Mouse (Mus musculus) liver, adult 2 months (tissue): Measurements from ENCODE around the gene Thap3. TPM values are rescaled to one million over a fixed set of nuclear protein-coding genes. Genes with fewer than 3 reads are reported as not detected.

Experiments
- DNase-seq: peaks from one replicate; pipeline ENCODE4 v3.0.0-alpha.2; 2011; ENCODE audit warnings: low read depth, low spot score; ENCODE audit errors: extremely low read depth
- H3K27ac ChIP-seq: fragments of 200-500 bp; replicated peaks from 2 replicates; pipeline ENCODE4 v1.5.1; 2012; ENCODE audit warnings: low read depth, mild to moderate bottlenecking, control low read depth, inconsistent platforms, low read length; ENCODE audit not compliant: insufficient read depth
- H3K27me3 ChIP-seq: fragments of 200-500 bp; 2 replicates; pipeline ENCODE4 v1.6.1; 2012; ENCODE audit warnings: mild to moderate bottlenecking, moderate library complexity, low read length, inconsistent platforms; ENCODE audit not compliant: control insufficient read depth, insufficient read depth
- H3K36me3 ChIP-seq: fragments of 200-500 bp; 2 replicates; pipeline ENCODE4 v1.6.1; 2012; ENCODE audit warnings: low read length, inconsistent platforms; ENCODE audit not compliant: control insufficient read depth, insufficient read depth
- H3K4me1 ChIP-seq: fragments of 200-500 bp; 2 replicates; pipeline ENCODE4 v1.6.1; 2011; ENCODE audit warnings: low read length; ENCODE audit not compliant: control insufficient read depth, insufficient read depth
- H3K4me3 ChIP-seq: fragments of 200-500 bp; 2 replicates; pipeline ENCODE4 v1.5.1; 2011; ENCODE audit warnings: low read depth, mild to moderate bottlenecking, control low read depth, low read length, moderate library complexity; ENCODE audit not compliant: insufficient read depth
- H3K79me2 ChIP-seq: fragments of 200-500 bp; 2 replicates; pipeline ENCODE4 v1.6.1; 2012; ENCODE audit warnings: inconsistent platforms, mild to moderate bottlenecking, low read length, moderate library complexity; ENCODE audit not compliant: control insufficient read depth, insufficient read depth
- H3K9ac ChIP-seq: fragments of 200-500 bp; 2 replicates; pipeline ENCODE4 v1.6.1; 2012; ENCODE audit warnings: low read depth, mild to moderate bottlenecking, control low read depth, inconsistent platforms, low read length
- CTCF ChIP-seq: fragments of 200-500 bp; IDR thresholded peaks from 2 replicates; pipeline ENCODE4 v1.5.1; 2011; ENCODE audit warnings: low read depth, low read length, control low read depth
- POLR2A ChIP-seq: fragments of 200-500 bp; IDR thresholded peaks from 2 replicates; pipeline ENCODE4 v1.6.1; 2011; ENCODE audit warnings: low read length, control low read depth; ENCODE audit not compliant: insufficient read depth; ENCODE audit errors: extremely low read depth
- WGBS: fragments of 180-500 bp; shearing (Covaris S2); methylation state at CpG from one replicate; pipeline ENCODE4 v1.1.7; 2018; 5-methylcytosine and 5-hydroxymethylcytosine counted together
- polyA plus RNA-seq: library from polyadenylated mRNA; depleted of rRNA; stranded (reverse); fragments of >200 nt; gene quantifications from 2 replicates; pipeline ENCODE4 v1.2.3, GENCODE M21; 2012; rRNA removed
- total RNA-seq: library from RNA; depleted of rRNA; stranded (reverse); fragments of >200 nt; gene quantifications from 2 replicates; pipeline ENCODE4 v1.2.3, GENCODE M21; 2014; rRNA removed

Thap3 gene
- total and polyA plus RNA-seq, 2 experiments, result 7.9 to 24.1 TPM

DNA sequence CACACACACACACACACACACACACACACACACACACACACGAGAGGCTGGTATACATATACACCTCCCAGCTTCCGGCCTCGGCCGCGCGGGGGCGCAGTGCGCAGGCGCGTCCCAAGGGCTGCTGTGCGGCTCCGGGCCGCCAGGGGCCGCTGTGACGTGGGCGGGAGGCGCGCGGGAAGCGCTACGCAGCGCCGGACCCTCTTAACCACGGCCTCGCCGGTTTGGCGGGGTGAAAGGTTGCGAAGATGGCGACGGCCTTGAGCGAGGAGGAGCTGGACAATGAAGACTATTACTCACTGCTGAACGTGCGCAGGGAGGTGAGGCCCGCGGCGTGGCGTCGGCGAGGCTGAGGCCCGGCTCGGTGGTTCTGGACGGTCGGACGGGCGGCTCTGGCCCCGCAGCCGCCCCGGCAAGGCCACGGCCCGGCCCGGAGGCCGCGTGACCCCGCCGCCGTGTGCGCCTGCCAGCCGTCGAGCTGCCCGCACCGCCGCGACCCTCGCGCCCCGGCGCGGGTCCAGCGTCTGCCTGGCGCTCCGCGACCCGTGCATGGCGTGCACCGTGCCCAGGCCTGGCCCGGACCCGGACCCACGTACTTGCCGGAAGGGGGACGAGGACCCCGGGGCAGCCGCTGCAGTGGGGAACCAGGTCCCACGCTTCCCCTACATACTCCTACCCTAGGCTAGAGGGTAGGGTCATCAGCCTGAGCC is 55.1 kb downstream of the Thap3 start, which contains the start of gene Dnajc11:
Dnajc11 (plus strand) TSS at position 187 of the 710 bp plus-strand sequence.
- under 1% methylated on average over 80 of the region's 83 CpGs for WGBS
- H3K36me3 ChIP-seq, result no peaks in the 10 kb centered on the region

More for the DNA sequence above, 55.1 kb downstream of the Thap3 start, which contains the start of gene Dnajc11:
- TF ChIP-seq POLR2A, result 0 out of 2 replicates have a peak, but pooled peaks have one; percentile 43
- peak; percentile 95 for TF ChIP-seq CTCF
- Histone ChIP-seq H3K9ac (peak within 1 kb of the TSS; percentile 93), H3K4me3 (peak within 1 kb of the TSS; percentile 96), H3K4me1 (peaks cover 29% of the 10 kb centered on the region), H3K27me3 (no peaks in the 10 kb centered on the region), H3K27ac (peak within 1 kb of the TSS; percentile 89), H3K79me2 (peaks cover 35% of the 10 kb centered on the region)
- peak; percentile 74 for DNase-seq

Other genes with a start within 250 kb of the Thap3 start
- gene Camta1, start 127.1 kb downstream of the Thap3 start, total RNA-seq, result 2.7 and 6.1 TPM in 2 replicates
- gene Camta1, start 127.1 kb downstream of the Thap3 start, polyA plus RNA-seq, result 2.4 and 2.7 TPM in 2 replicates
- gene Dnajc11, start 55.3 kb downstream of the Thap3 start, total RNA-seq, result 23.9 and 27.4 TPM in 2 replicates
- 47.9 and 52.6 TPM in 2 replicates for gene Dnajc11, start 55.3 kb downstream of the Thap3 start, polyA plus RNA-seq
- gene Phf13, start 7.3 kb upstream of the Thap3 start, total RNA-seq, result 1.3 and 1.4 TPM in 2 replicates
- gene Phf13, start 7.3 kb upstream of the Thap3 start, polyA plus RNA-seq, result 1.9 and 2.7 TPM in 2 replicates
- gene Klhl21, start 19.8 kb upstream of the Thap3 start, total RNA-seq, result 25.8 and 30.8 TPM in 2 replicates
- 21.8 and 23.9 TPM in 2 replicates for gene Klhl21, start 19.8 kb upstream of the Thap3 start, polyA plus RNA-seq
- gene Zbtb48, start 38.7 kb upstream of the Thap3 start, total RNA-seq, result 12.0 and 16.0 TPM in 2 replicates
- gene Zbtb48, start 38.7 kb upstream of the Thap3 start, polyA plus RNA-seq, result 11.8 and 16.6 TPM in 2 replicates
- not detected in 2 replicates for gene Tas1r1, start 49.6 kb upstream of the Thap3 start, total RNA-seq
- not detected in 2 replicates for gene Tas1r1, start 49.6 kb upstream of the Thap3 start, polyA plus RNA-seq
- 6.1 and 7.7 TPM in 2 replicates for gene Nol9, start 50.3 kb upstream of the Thap3 start, total RNA-seq
- 9.8 and 12.3 TPM in 2 replicates for gene Nol9, start 50.3 kb upstream of the Thap3 start, polyA plus RNA-seq
- gene Plekhg5, start 83.5 kb upstream of the Thap3 start, total RNA-seq, result 2.4 and 3.2 TPM in 2 replicates
- gene Plekhg5, start 83.5 kb upstream of the Thap3 start, polyA plus RNA-seq, result 3.2 and 6.6 TPM in 2 replicates
- gene Tnfrsf25, start 126.9 kb upstream of the Thap3 start, total RNA-seq, result 0.13 and 0.28 TPM in 2 replicates
- 0.54 and 0.72 TPM in 2 replicates for gene Tnfrsf25, start 126.9 kb upstream of the Thap3 start, polyA plus RNA-seq
- gene Espn, start 163.4 kb upstream of the Thap3 start, total RNA-seq, result 0.20 and 0.28 TPM in 2 replicates
- gene Espn, start 163.4 kb upstream of the Thap3 start, polyA plus RNA-seq, result 0.47 and 1.4 TPM in 2 replicates
- gene Hes2, start 169.9 kb upstream of the Thap3 start, total RNA-seq, result not detected in 2 replicates
- not detected in 2 replicates for gene Hes2, start 169.9 kb upstream of the Thap3 start, polyA plus RNA-seq
- gene Acot7, start 189.1 kb upstream of the Thap3 start, total RNA-seq, result 9.3 and 10.7 TPM in 2 replicates
- gene Acot7, start 189.1 kb upstream of the Thap3 start, polyA plus RNA-seq, result 18.4 and 20.8 TPM in 2 replicates